Mouse (Mus musculus): ENCODE results near the gene Pitpnm2. TPM values are rescaled to one million over a fixed set of nuclear protein-coding genes. Genes with fewer than 3 reads are reported as not detected.

The Pitpnm2 gene
- polyA plus RNA-seq, 1 experiment: 0.66 TPM

DNA sequence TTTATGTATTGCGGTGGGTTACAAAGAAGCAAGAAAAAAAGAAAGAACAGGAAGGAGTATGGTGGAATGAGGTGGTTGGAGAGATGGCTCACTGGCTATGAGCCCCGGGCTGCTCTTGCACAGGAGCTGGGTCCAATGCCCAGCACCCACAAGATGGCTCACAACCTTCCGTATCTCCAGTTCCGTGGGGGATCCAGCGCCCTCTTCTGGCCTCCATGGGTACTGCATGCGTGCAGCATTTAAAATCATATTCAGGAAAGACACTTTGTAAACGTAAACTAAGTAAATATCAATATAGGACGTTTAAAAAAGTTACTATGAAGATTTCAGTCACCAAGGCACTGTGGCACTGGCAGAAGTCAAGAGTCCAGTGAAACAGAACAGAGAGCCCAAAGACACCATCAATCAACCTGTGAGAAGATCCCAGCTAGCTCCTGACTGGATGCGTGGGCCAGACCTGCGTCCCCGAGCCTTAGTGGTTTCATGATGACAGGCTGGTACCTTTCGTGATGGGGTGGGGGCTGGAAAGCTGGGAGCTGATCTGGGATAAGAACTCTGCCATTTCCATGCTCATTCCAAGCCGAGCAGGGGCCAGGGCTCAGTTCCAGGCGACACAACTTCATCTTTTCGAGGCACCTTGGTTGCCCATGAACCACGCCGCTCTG lies 138.4 kb downstream of the Pitpnm2 start:
- 0 out of 2 replicates have a peak, but pooled peaks cover 4% of the 10 kb centered on the region for H3K4me1 ChIP-seq (ENCODE audit: control insufficient read depth, insufficient read depth, low read length)
- no peak overlapping the region for H3K27ac ChIP-seq (ENCODE audit: insufficient read depth, low read depth, low read length)
- TF ChIP-seq CTCF (IDR thresholded peaks at IDR 0.05; ENCODE audit: low read depth, low read length) (peak; percentile 94), POLR2A (IDR thresholded peaks at IDR 0.05; ENCODE audit: borderline replicate concordance, low read depth, low read length) (no peak)
- peak overlapping the region; percentile 100 for H3K4me3 ChIP-seq (ENCODE audit: insufficient read depth, low read length)

DNA sequence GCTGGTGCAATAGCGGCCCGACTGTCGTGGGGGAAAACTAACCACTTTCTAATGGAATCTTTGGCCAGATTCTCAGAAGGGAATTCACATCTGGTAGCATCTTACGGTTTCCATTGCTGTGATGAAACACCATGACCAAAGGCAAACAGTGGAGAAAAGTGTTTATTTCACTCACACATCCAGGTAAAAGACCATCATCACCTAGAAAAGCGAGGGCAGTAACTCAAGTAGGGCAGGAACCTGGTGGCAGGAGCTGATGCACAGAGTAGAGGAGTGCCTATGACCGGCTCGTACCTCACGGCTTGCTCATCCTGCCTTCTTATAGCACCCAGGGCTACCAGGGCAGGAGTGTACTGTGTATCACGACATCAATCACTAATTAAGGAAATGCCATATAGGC lies 146.0 kb downstream of the Pitpnm2 start:
- H3K27ac ChIP-seq (ENCODE audit: insufficient read depth, low read depth, low read length): no peak overlapping the region
- TF ChIP-seq CTCF (IDR thresholded peaks at IDR 0.05; ENCODE audit: low read depth, low read length) (no peak), POLR2A (IDR thresholded peaks at IDR 0.05; ENCODE audit: borderline replicate concordance, low read depth, low read length) (no peak)
- H3K4me1 ChIP-seq (ENCODE audit: control insufficient read depth, insufficient read depth, low read length): no peaks in the 10 kb centered on the region
- H3K4me3 ChIP-seq (ENCODE audit: insufficient read depth, low read length): no peak overlapping the region

DNA sequence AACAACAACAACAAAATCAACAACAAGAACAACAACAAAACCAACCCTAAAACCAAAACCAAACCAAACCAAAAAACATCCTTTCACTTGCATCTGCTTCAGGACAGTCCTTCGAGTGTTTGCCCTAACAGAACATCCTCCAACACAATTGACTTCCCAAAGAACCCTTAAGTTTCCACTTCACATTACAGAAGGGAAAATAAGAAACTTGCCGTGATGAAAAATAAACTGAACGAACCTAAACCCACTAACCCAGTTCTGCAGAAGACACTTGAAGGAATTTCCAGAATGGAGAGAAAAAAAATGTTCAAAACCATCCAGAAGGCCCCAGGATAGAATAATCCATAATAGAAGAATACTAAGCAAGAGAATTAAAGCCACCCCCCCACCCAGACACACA lies 146.5 kb downstream of the Pitpnm2 start:
- Histone ChIP-seq H3K27ac (ENCODE audit: insufficient read depth, low read depth, low read length) (no peak overlapping the region), H3K4me3 (ENCODE audit: insufficient read depth, low read length) (no peak overlapping the region), H3K4me1 (ENCODE audit: control insufficient read depth, insufficient read depth, low read length) (no peaks in the 10 kb centered on the region)
- TF ChIP-seq POLR2A (IDR thresholded peaks at IDR 0.05; ENCODE audit: borderline replicate concordance, low read depth, low read length) (no peak), CTCF (IDR thresholded peaks at IDR 0.05; ENCODE audit: low read depth, low read length) (no peak)

DNA sequence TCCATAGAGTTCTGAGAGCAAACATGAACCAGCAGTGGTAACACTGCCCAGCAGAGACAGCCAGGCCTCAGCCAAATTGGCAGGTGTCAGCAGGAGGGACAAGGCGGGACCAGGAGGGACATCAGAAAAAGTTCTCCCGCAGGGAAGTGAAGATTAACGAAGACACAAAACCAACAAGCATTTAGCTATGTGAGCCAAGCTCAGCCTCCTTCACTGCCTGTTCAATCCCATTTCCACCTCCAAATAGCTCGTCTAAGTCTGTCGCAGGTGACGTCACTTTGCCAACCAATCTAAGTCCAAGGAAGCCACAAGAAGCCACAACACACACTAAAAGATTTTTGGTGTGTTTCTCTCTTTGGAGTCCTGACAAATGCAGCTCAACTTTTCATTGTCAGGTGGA lies 147.2 kb downstream of the Pitpnm2 start:
- no peak for TF ChIP-seq CTCF (IDR thresholded peaks at IDR 0.05; ENCODE audit: low read depth, low read length)
- no peak for TF ChIP-seq POLR2A (IDR thresholded peaks at IDR 0.05; ENCODE audit: borderline replicate concordance, low read depth, low read length)
- Histone ChIP-seq H3K4me3 (ENCODE audit: insufficient read depth, low read length) (no peak overlapping the region), H3K27ac (ENCODE audit: insufficient read depth, low read depth, low read length) (no peak overlapping the region), H3K4me1 (ENCODE audit: control insufficient read depth, insufficient read depth, low read length) (no peaks in the 10 kb centered on the region)

DNA sequence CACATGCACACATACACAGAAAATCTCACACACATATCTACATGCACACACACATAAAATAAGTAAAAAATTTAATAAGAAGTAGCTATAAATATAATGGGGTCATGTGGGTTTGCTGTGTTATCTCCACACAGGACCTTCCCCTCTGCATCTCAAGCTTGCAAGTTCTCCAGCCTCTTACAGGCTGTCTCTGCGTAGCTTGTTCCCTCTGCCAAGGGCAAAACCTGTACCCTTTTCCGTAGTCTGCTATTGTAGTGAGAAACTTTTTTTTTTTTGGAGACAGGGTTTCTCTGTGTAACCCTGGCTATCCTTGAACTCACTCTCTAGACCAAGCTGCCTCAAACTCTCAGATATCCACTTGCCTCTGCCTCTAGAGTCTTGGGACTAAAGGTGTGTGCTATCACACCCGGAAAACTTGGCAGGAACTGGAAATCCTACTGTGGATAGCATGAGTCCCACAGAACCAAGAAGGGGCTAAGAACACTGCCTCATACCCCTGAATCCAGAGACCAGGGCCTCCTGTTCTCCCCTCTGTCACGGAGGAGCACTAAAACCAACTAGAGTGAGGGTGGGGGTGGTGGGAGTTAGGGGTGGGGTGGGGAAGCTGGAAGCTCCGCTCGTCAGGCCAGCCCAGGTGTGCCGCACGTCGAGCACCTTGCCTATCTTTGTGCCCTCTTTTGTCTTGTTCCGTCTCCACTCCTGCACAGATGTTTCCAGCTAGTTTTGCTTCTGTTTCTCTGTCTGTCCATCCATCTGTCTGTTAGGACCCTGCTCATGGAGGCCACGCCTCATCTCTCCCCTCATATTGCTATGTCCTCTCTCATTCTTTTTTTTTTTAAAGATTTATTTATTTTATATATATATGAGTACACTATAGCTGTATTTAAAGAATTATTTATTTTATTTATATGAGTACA lies 149.2 kb downstream of the Pitpnm2 start:
- Histone ChIP-seq H3K27ac (ENCODE audit: insufficient read depth, low read depth, low read length) (no peak overlapping the region), H3K4me3 (ENCODE audit: insufficient read depth, low read length) (no peak overlapping the region), H3K4me1 (ENCODE audit: control insufficient read depth, insufficient read depth, low read length) (no peaks in the 10 kb centered on the region)
- TF ChIP-seq CTCF (IDR thresholded peaks at IDR 0.05; ENCODE audit: low read depth, low read length): no peak
- no peak for TF ChIP-seq POLR2A (IDR thresholded peaks at IDR 0.05; ENCODE audit: borderline replicate concordance, low read depth, low read length)

DNA sequence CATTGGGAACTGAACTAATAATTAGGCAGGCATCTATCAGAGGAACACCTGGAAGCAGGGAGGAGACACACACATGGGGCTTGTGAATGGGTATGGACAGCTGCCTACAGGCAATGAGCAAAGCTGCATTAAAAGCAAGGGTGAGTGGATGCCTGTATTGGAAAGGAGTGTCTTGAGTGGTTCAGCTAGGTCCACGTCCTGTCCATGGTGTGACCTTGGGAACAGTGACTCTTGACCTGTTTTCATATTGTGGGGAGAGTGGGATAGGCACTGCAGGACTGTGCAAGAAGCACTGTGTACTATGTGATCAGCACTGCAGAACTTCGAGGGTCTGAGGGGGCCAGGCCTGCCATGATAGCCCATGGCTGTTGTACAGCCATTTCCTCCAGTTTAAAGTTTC lies 150.6 kb downstream of the Pitpnm2 start:
- H3K4me3 ChIP-seq (ENCODE audit: insufficient read depth, low read length): no peak overlapping the region
- TF ChIP-seq CTCF (IDR thresholded peaks at IDR 0.05; ENCODE audit: low read depth, low read length) (no peak), POLR2A (IDR thresholded peaks at IDR 0.05; ENCODE audit: borderline replicate concordance, low read depth, low read length) (no peak)
- H3K4me1 ChIP-seq (ENCODE audit: control insufficient read depth, insufficient read depth, low read length): peaks cover 4% of the 10 kb centered on the region
- H3K27ac ChIP-seq (ENCODE audit: insufficient read depth, low read depth, low read length): no peak overlapping the region

DNA sequence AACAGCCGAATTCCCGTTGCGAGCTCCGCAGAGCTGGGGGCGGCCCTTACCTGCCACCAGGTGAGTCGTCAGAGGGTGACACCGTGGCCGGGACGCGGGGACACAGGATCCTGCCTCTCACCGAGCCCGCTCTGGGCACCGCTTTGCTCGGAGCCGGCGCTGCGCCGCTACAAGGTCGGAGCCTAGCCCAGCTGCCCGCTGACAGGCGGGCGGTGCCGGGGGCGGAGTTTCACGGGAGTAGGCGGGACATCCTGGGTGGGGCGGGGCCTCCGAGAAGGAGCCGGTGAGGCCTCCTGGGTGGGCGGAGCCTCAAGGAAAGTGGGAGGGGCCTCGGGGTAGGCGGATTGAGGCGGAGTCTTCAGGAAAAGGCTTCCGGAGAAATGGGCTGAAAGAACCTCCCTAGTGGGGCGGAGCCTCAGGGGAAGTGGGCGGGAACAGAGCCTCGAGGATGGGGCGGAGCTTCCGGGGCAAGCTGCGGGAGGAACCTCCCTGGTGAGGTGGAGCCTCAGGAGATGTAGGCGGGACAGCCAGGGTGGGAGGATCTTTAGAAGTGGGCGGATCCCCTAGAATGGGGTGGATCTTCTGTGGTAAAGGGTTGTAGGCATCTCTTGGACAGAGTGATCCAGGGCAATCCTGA lies 153.8 kb downstream of the Pitpnm2 start, which contains the start of gene Abcb9:
Abcb9 (minus strand) TSS at position 203 of the 637 bp plus-strand sequence.
- Histone ChIP-seq H3K4me1 (ENCODE audit: control insufficient read depth, insufficient read depth, low read length) (peaks cover 4% of the 10 kb centered on the region), H3K4me3 (ENCODE audit: insufficient read depth, low read length) (peak within 1 kb of the TSS; percentile 59), H3K27ac (ENCODE audit: insufficient read depth, low read depth, low read length) (no peak within 1 kb of the TSS)
- TF ChIP-seq POLR2A (IDR thresholded peaks at IDR 0.05; ENCODE audit: borderline replicate concordance, low read depth, low read length) (no peak), CTCF (IDR thresholded peaks at IDR 0.05; ENCODE audit: low read depth, low read length) (no peak)

DNA sequence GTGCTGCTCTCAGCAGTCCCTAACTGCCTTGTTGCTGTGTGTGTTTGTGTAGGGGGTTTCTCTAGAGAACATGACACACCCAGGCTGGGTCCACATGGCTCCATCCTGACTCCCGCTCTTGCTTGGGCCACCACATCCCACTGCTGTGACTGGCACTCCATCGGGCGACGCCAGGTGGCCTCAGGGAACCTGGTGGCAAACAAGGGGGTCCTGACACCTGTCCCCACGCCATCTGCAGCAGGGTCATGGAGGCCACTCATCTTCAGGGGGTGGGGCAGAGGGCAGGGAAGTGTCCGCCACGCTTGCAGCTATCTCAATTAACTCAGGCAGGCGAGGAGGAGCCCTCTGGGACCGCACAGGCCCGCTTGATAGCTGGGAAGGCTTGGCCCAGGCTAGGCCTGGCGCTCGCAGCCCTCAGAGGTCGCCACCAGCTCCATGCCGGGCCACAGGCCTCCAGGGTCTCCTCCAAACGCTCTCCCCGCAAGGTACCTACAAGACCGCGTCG lies 154.4 kb downstream of the Pitpnm2 start:
- no peak for TF ChIP-seq CTCF (IDR thresholded peaks at IDR 0.05; ENCODE audit: low read depth, low read length)
- TF ChIP-seq POLR2A (IDR thresholded peaks at IDR 0.05; ENCODE audit: borderline replicate concordance, low read depth, low read length): no peak
- Histone ChIP-seq H3K27ac (ENCODE audit: insufficient read depth, low read depth, low read length) (no peak overlapping the region), H3K4me1 (ENCODE audit: control insufficient read depth, insufficient read depth, low read length) (peaks cover 4% of the 10 kb centered on the region), H3K4me3 (ENCODE audit: insufficient read depth, low read length) (peak overlapping the region; percentile 59)

DNA sequence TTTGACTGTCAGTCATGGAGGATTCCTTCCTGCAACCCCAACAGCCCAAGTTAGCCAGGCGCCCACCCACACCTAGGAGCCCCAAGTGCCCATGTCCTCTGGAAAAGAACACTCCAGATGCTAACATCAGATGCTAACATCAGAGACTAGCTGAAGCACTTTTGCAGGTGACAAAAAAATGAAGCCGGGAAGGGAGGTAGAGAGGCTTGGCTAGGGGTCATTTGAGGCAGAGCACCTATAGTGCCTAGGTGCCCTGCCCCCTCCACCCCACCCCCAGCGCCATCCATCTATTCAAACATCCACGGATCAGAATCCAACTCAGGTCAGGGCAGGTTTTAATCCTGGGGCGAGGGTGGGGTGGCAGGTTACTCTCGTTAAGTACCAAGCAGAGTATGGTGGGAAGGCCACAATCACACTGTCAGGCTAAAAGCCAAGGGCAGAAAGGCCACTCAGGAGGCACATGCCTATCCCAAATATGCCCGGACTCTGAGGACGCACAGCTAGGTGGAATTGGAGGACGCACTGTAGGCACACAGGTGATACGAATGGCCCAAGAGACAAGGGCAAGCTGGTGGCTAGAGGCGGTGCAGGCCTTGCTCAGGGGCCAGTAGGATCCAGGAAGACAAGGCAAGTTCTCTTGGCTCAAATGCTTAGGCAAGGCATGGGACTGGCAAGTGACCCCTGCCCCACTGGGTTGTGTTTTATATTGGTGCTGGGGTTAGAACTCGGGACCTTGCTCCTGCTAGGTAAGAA lies 155.5 kb downstream of the Pitpnm2 start:
- H3K27ac ChIP-seq (ENCODE audit: insufficient read depth, low read depth, low read length): no peak overlapping the region
- H3K4me3 ChIP-seq (ENCODE audit: insufficient read depth, low read length): no peak overlapping the region
- TF ChIP-seq CTCF (IDR thresholded peaks at IDR 0.05; ENCODE audit: low read depth, low read length) (no peak), POLR2A (IDR thresholded peaks at IDR 0.05; ENCODE audit: borderline replicate concordance, low read depth, low read length) (no peak)
- peaks cover 4% of the 10 kb centered on the region for H3K4me1 ChIP-seq (ENCODE audit: control insufficient read depth, insufficient read depth, low read length)
